Comparison of ENCODE assay signal across 8 mouse cellular contexts in genomic region chr4:142077572-142078271, GRCm38 (mm10). TPM values are rescaled to one million over a fixed set of nuclear protein-coding genes. Genes with fewer than 3 reads are reported as not detected.
A peak's percentile ranks its signal among the peaks of the same experiment; 100 is the strongest.
DNase-seq lines count a peak whose midpoint lies in the region; ATAC-seq and TF ChIP-seq lines count a peak whose summit lies in the region.

No protein-coding gene starts in this region.

- H3K4me3 ChIP-seq in bone marrow macrophage, adult 2 months (ENCODE audit: insufficient read depth, low read length): peak overlapping the region; percentile 3; the same call in 1 of the 2 replicates
- no peak overlapping the region for H3K4me3 ChIP-seq in liver, embryonic 16.5 days (ENCODE audit: low read depth, low read length)

- WGBS in liver, embryonic 16.5 days (ENCODE audit: insufficient replicate concordance): 20% methylated on average over 18 of the region's 18 CpGs

- DNase-seq in heart, adult 11 months: peak; percentile 97
- DNase-seq in heart, postnatal 25 days (ENCODE audit: low spot score): no peak
- peak; percentile 79 for DNase-seq in A20 (ENCODE audit: low read depth, low spot score)
- peak; percentile 39 to 51 for DNase-seq in heart, postnatal 36 days
- DNase-seq in MN1 (ENCODE audit: low spot score): no peak

- intact Hi-C loops in heart, postnatal 25 days (cut with DNase I): no loop called here
- intact Hi-C loops in heart, postnatal 36 days (cut with DNase I): no loop called here

- H3K27ac ChIP-seq in bone marrow macrophage, adult 2 months (ENCODE audit: insufficient read depth, low read depth, low read length): peak overlapping the region; percentile 74
- peak overlapping the region; percentile 33 for H3K27ac ChIP-seq in liver, embryonic 16.5 days (ENCODE audit: low read length)

- no peak for TF ChIP-seq CTCF in bone marrow macrophage, adult 2 months (IDR thresholded peaks at IDR 0.05; ENCODE audit: low read depth, low read length)

- TF ChIP-seq POLR2A in bone marrow macrophage, adult 2 months (IDR thresholded peaks at IDR 0.05; ENCODE audit: borderline replicate concordance, low read depth, low read length): no peak

- H3K9ac ChIP-seq in liver, embryonic 16.5 days (ENCODE audit: low read depth, low read length): no peak overlapping the region

- H3K9me3 ChIP-seq in liver, embryonic 16.5 days (replicated peaks; ENCODE audit: control insufficient read depth, low read length): no peaks in the 10 kb centered on the region

- no peak for ATAC-seq in liver, embryonic 16.5 days (ENCODE audit: low read depth)
- ATAC-seq in activated CD4-positive, CD25-positive, alpha-beta regulatory T cell, adult 4 months: no peak

- no peaks in the 10 kb centered on the region for H3K27me3 ChIP-seq in liver, embryonic 16.5 days (ENCODE audit: control insufficient read depth, insufficient read depth, low read depth, low read length)

- no peaks in the 10 kb centered on the region for H3K36me3 ChIP-seq in liver, embryonic 16.5 days (ENCODE audit: control insufficient read depth, insufficient read depth)

- 0 out of 2 replicates have a peak overlapping the region, but pooled peaks have one; percentile 10 for H3K4me2 ChIP-seq in liver, embryonic 16.5 days (ENCODE audit: low read depth, low read length)

- H3K4me1 ChIP-seq in bone marrow macrophage, adult 2 months (ENCODE audit: control insufficient read depth, insufficient read depth, low read length): peaks cover 90% of the 10 kb centered on the region
- H3K4me1 ChIP-seq in liver, embryonic 16.5 days (ENCODE audit: control insufficient read depth, low read depth, low read length): peaks cover 46% of the 10 kb centered on the region

RNA-seq across cellular contexts. Expression of gene Tmem51, which starts 6.4 kb away (rescaled TPM):
- 1 to 10 TPM; 7.3 to 8.6 TPM for total RNA-seq in heart, postnatal 25 days (2021)
- 52.4 and 56.6 TPM in 2 replicates for polyA plus RNA-seq in bone marrow macrophage, adult 2 months (2012; ENCODE audit: insufficient read depth, insufficient read length, missing spikeins)
- 1 to 10 TPM; 5.1 to 5.2 TPM for total RNA-seq in heart, postnatal 36 days (2021)
- 15.7 and 18.6 TPM in 2 replicates for polyA plus RNA-seq in liver, embryonic 16.5 days (2015; fragmentation: Nextera tagmentation; extraction: Ambion mirVana)
- 1 to 10 TPM in 1 of 2 experiments, under 1 TPM in 1; 0.24 to 1.5 TPM for polyA plus RNA-seq in activated CD4-positive, CD25-positive, alpha-beta regulatory T cell, adult 4 months (2017; shearing (Covaris generic))

Comparison
In these comparisons a context has a peak if more than half of its experiments do, and no peak if none do; other contexts are left out.
1. DNase-seq: peak in heart, adult 11 months (single experiment), A20 (single experiment) and heart, postnatal 36 days (2 of 2); none in heart, postnatal 25 days (single experiment) and MN1 (single experiment).